Mouse (Mus musculus) midbrain, embryonic 15.5 days (tissue): ENCODE data around the gene E130218I03Rik. TPM values are rescaled to one million over a fixed set of nuclear protein-coding genes. Genes with fewer than 3 reads are reported as not detected.
A peak's percentile ranks its signal among the peaks of the same experiment; 100 is the strongest.
"Not testable (repeated sequence)": the region's sequence is repeated elsewhere in the genome, so short reads cannot be mapped to it uniquely, and the experiment has no call there.

Experiments
- ATAC-seq: fragments of 200-750 bp; cut with Nextera tagmentation; replicated peaks from 2 replicates; pipeline ENCODE4 v1.8.0; 2017; ENCODE audit warnings: moderate TSS enrichment
- H3K27ac ChIP-seq: fragments of 300-500 bp; sonication (generic); 2 replicates; pipeline ENCODE4 v1.5.1; 2015; ENCODE audit warnings: mild to moderate bottlenecking, inconsistent platforms
- H3K27me3 ChIP-seq: fragments of 300-500 bp; sonication (generic); replicated peaks from 2 replicates; pipeline ENCODE4 v1.6.1; 2015; ENCODE audit warnings: inconsistent platforms
- H3K36me3 ChIP-seq: fragments of 300-500 bp; sonication (generic); replicated peaks from 2 replicates; pipeline ENCODE4 v1.6.1; 2015; ENCODE audit warnings: inconsistent platforms
- H3K4me1 ChIP-seq: fragments of 300-500 bp; sonication (generic); 2 replicates; pipeline ENCODE4 v1.6.1; 2015; ENCODE audit warnings: inconsistent platforms
- H3K4me2 ChIP-seq: fragments of 300-500 bp; sonication (generic); 2 replicates; pipeline ENCODE4 v1.6.1; 2015; ENCODE audit warnings: inconsistent platforms, mild to moderate bottlenecking, moderate library complexity
- H3K4me3 ChIP-seq: fragments of 300-500 bp; sonication (generic); 2 replicates; pipeline ENCODE4 v1.5.1; 2015; ENCODE audit warnings: mild to moderate bottlenecking, inconsistent platforms
- H3K9ac ChIP-seq: fragments of 300-500 bp; sonication (generic); 2 replicates; pipeline ENCODE4 v1.6.1; 2015; ENCODE audit warnings: mild to moderate bottlenecking, inconsistent platforms
- H3K9me3 ChIP-seq: fragments of 300-500 bp; sonication (generic); 2 replicates; pipeline ENCODE4 v1.6.1; 2016; ENCODE audit warnings: inconsistent platforms
- WGBS: fragments of 180-500 bp; shearing (Covaris S2); methylation state at CpG from one replicate; pipeline ENCODE4 v1.1.7; 2015; ENCODE audit warnings: mixed read lengths; 5-methylcytosine and 5-hydroxymethylcytosine counted together
- polyA plus RNA-seq: library from polyadenylated mRNA; unstranded; fragments of >200 nt; fragmentation: Nextera tagmentation; extraction: Ambion mirVana; gene quantifications from 2 replicates; pipeline ENCODE4 v1.2.1, GENCODE M21; 2015

Gene E130218I03Rik
- polyA plus RNA-seq, 1 experiment from 2014 or later, result 0.30 TPM

- under 1% methylated on average over 13 of the region's 13 CpGs for WGBS
- no peaks in the 10 kb centered on the region for H3K9me3 ChIP-seq
- H3K4me1 ChIP-seq, result peaks cover 47% of the 10 kb centered on the region
- H3K27me3 ChIP-seq, result peaks cover 57% of the 10 kb centered on the region
- peak within 1 kb of the TSS; percentile 14 for H3K4me2 ChIP-seq
- H3K36me3 ChIP-seq, result no peaks in the 10 kb centered on the region
- H3K9ac ChIP-seq, result no peak within 1 kb of the TSS
- no peak for ATAC-seq
- H3K4me3 ChIP-seq, result peak within 1 kb of the TSS; percentile 60
- H3K27ac ChIP-seq, result no peak within 1 kb of the TSS
These were observed 10.4 kb downstream of the E130218I03Rik start, which contains the start of gene Grrp1 for GRCm38 (mm10) chr4:134253722-134254324. Gene Grrp1, minus strand, starts transcription at chr4:134254106.

GRCm38 (mm10) chr4:134254835-134255234 is 11.4 kb downstream of the E130218I03Rik start:
- H3K4me3 ChIP-seq, result no peak overlapping the region
- WGBS, result 22% methylated on average over 3 of the region's 3 CpGs
- peaks cover 55% of the 10 kb centered on the region for H3K27me3 ChIP-seq
- H3K36me3 ChIP-seq, result no peaks in the 10 kb centered on the region
- H3K4me2 ChIP-seq, result no peak overlapping the region
- H3K27ac ChIP-seq, result no peak overlapping the region
- ATAC-seq, result no peak
- H3K9ac ChIP-seq, result no peak overlapping the region
- H3K9me3 ChIP-seq, result no peaks in the 10 kb centered on the region
- H3K4me1 ChIP-seq, result peaks cover 38% of the 10 kb centered on the region

GRCm38 (mm10) chr4:134255854-134256253 is 12.4 kb downstream of the E130218I03Rik start:
- Histone ChIP-seq H3K9ac (no peak overlapping the region), H3K4me1 (peaks cover 28% of the 10 kb centered on the region), H3K27ac (no peak overlapping the region), H3K4me2 (no peak overlapping the region), H3K36me3 (no peaks in the 10 kb centered on the region), H3K9me3 (no peaks in the 10 kb centered on the region), H3K4me3 (no peak overlapping the region), H3K27me3 (peaks cover 45% of the 10 kb centered on the region)
- ATAC-seq, result no peak
- WGBS, result 22% methylated on average over 4 of the region's 4 CpGs

GRCm38 (mm10) chr4:134256407-134257197 is 13.1 kb downstream of the E130218I03Rik start:
- no peak for ATAC-seq
- Histone ChIP-seq H3K27ac (no peak overlapping the region), H3K36me3 (no peaks in the 10 kb centered on the region), H3K4me2 (no peak overlapping the region), H3K4me3 (no peak overlapping the region), H3K9ac (no peak overlapping the region), H3K27me3 (peaks cover 42% of the 10 kb centered on the region), H3K9me3 (no peaks in the 10 kb centered on the region), H3K4me1 (peaks cover 22% of the 10 kb centered on the region)
- WGBS, result 12% methylated on average over 19 of the region's 19 CpGs

- Histone ChIP-seq H3K9ac (no peak overlapping the region), H3K36me3 (no peaks in the 10 kb centered on the region), H3K27me3 (peaks cover 35% of the 10 kb centered on the region), H3K4me1 (peaks cover 13% of the 10 kb centered on the region; the same call in 1 of the 2 replicates), H3K4me3 (no peak overlapping the region), H3K4me2 (no peak overlapping the region), H3K9me3 (no peaks in the 10 kb centered on the region), H3K27ac (no peak overlapping the region)
- ATAC-seq, result no peak
- WGBS, result 13% methylated on average over 11 of the region's 11 CpGs
These were observed 13.9 kb downstream of the E130218I03Rik start for GRCm38 (mm10) chr4:134257198-134258009.

GRCm38 (mm10) chr4:134258354-134258753 is 14.9 kb downstream of the E130218I03Rik start:
- H3K27ac ChIP-seq, result no peak overlapping the region
- H3K4me1 ChIP-seq, result peaks cover 9% of the 10 kb centered on the region; the same call in 1 of the 2 replicates

GRCm38 (mm10) chr4:134263191-134263590 is 19.7 kb downstream of the E130218I03Rik start:
- Histone ChIP-seq H3K4me1 (no peaks in the 10 kb centered on the region), H3K36me3 (no peaks in the 10 kb centered on the region), H3K27ac (no peak overlapping the region), H3K9ac (no peak overlapping the region), H3K4me2 (no peak overlapping the region), H3K4me3 (no peak overlapping the region), H3K9me3 (no peaks in the 10 kb centered on the region), H3K27me3 (no peaks in the 10 kb centered on the region)
- 41% methylated on average over 6 of the region's 6 CpGs for WGBS
- ATAC-seq, result no peak

More at GRCm38 (mm10) chr4:134258354-134258753, 14.9 kb downstream of the E130218I03Rik start:
- Histone ChIP-seq H3K9me3 (no peaks in the 10 kb centered on the region), H3K4me2 (no peak overlapping the region), H3K9ac (no peak overlapping the region), H3K27me3 (peaks cover 26% of the 10 kb centered on the region), H3K36me3 (no peaks in the 10 kb centered on the region), H3K4me3 (no peak overlapping the region)
- ATAC-seq, result no peak
- WGBS, result 60% methylated on average over 11 of the region's 11 CpGs

- Histone ChIP-seq H3K4me1 (no peaks in the 10 kb centered on the region), H3K9ac (no peak overlapping the region), H3K4me3 (no peak overlapping the region), H3K9me3 (no peaks in the 10 kb centered on the region), H3K36me3 (no peaks in the 10 kb centered on the region), H3K27ac (no peak overlapping the region), H3K27me3 (no peaks in the 10 kb centered on the region), H3K4me2 (no peak overlapping the region)
- ATAC-seq, result no peak
- WGBS, result 71% methylated on average over 9 of the region's 9 CpGs
These were observed 22.6 kb downstream of the E130218I03Rik start for GRCm38 (mm10) chr4:134265860-134266585.

GRCm38 (mm10) chr4:134268102-134268655 is 24.7 kb downstream of the E130218I03Rik start:
- Histone ChIP-seq H3K9me3 (no peaks in the 10 kb centered on the region), H3K27ac (no peak overlapping the region), H3K36me3 (no peaks in the 10 kb centered on the region), H3K27me3 (no peaks in the 10 kb centered on the region; the same call in 1 of the 2 replicates), H3K4me3 (no peak overlapping the region), H3K9ac (no peak overlapping the region), H3K4me2 (no peak overlapping the region), H3K4me1 (no peaks in the 10 kb centered on the region)
- ATAC-seq, result no peak
- WGBS, result 86% methylated on average over 19 of the region's 19 CpGs

GRCm38 (mm10) chr4:134269622-134270021 is 26.2 kb downstream of the E130218I03Rik start:
- not testable (repeated sequence) for H3K27me3 ChIP-seq, ATAC-seq, H3K27ac ChIP-seq, H3K4me2 ChIP-seq, H3K36me3 ChIP-seq, H3K4me3 ChIP-seq, H3K9ac ChIP-seq, H3K9me3 ChIP-seq, H3K4me1 ChIP-seq

GRCm38 (mm10) chr4:134271979-134272378 is 28.5 kb downstream of the E130218I03Rik start:
- H3K27ac ChIP-seq, result no peak overlapping the region
- no peak for ATAC-seq
- no peaks in the 10 kb centered on the region for H3K9me3 ChIP-seq
- no peak overlapping the region for H3K9ac ChIP-seq
- H3K4me2 ChIP-seq, result no peak overlapping the region
- 86% methylated on average over 7 of the region's 7 CpGs for WGBS
- no peak overlapping the region for H3K4me3 ChIP-seq
- no peaks in the 10 kb centered on the region; the same call in 1 of the 2 replicates for H3K4me1 ChIP-seq
- H3K27me3 ChIP-seq, result no peaks in the 10 kb centered on the region; the same call in 1 of the 2 replicates
- H3K36me3 ChIP-seq, result peaks cover 8% of the 10 kb centered on the region; the same call in 1 of the 2 replicates
